Mouse (Mus musculus) intestine, embryonic 16.5 days (tissue): ENCODE measurements at regions not wholly inside any gene's neighbourhood (a gene's known extent, or its start where the extent isn't known, plus 50 kb on each side); places are given as distances from the start of the nearest gene placed in this dataset.
A peak's percentile ranks its signal among the peaks of the same experiment; 100 is the strongest.

Experiments used
- ATAC-seq: fragments of 200-750 bp; cut with Nextera tagmentation; 2 replicates; pipeline ENCODE4 v1.8.0; 2017; ENCODE audit warnings: moderate TSS enrichment, moderate library complexity
- H3K27ac ChIP-seq: fragments of 300-500 bp; sonication (generic); 2 replicates; pipeline ENCODE4 v1.5.1; 2014; ENCODE audit warnings: mild to moderate bottlenecking, low read length
- H3K27me3 ChIP-seq: fragments of 300-500 bp; sonication (generic); replicated peaks from 2 replicates; pipeline ENCODE4 v1.6.1; 2014; ENCODE audit warnings: low read length, control low read depth, mixed read lengths; ENCODE audit not compliant: control insufficient read depth, insufficient read depth
- H3K36me3 ChIP-seq: fragments of 300-500 bp; sonication (generic); 2 replicates; pipeline ENCODE4 v1.6.1; 2014; ENCODE audit warnings: low read length, control low read depth; ENCODE audit not compliant: control insufficient read depth, insufficient read depth
- H3K4me1 ChIP-seq: fragments of 300-500 bp; sonication (generic); 2 replicates; pipeline ENCODE4 v1.6.1; 2014; ENCODE audit warnings: low read length, control low read depth, mixed read lengths; ENCODE audit not compliant: control insufficient read depth, insufficient read depth
- H3K4me2 ChIP-seq: fragments of 300-500 bp; sonication (generic); 2 replicates; pipeline ENCODE4 v1.6.1; 2014; ENCODE audit warnings: low read depth, low read length, control low read depth
- H3K4me3 ChIP-seq: fragments of 300-500 bp; sonication (generic); 2 replicates; pipeline ENCODE4 v1.5.1; 2014; ENCODE audit warnings: mild to moderate bottlenecking, low read length
- H3K9ac ChIP-seq: fragments of 300-500 bp; sonication (generic); 2 replicates; pipeline ENCODE4 v1.6.1; 2014; ENCODE audit warnings: low read depth, low read length
- H3K9me3 ChIP-seq: fragments of 300-500 bp; sonication (generic); 2 replicates; pipeline ENCODE4 v1.6.1; 2016; ENCODE audit warnings: low read length, control low read depth; ENCODE audit not compliant: control insufficient read depth
- WGBS: fragments of 180-500 bp; shearing (Covaris S2); extraction: QIAGEN DNeasy Blood & Tissue Kit; methylation state at CpG from one replicate; pipeline ENCODE4 v1.1.7; 2014; 5-methylcytosine and 5-hydroxymethylcytosine counted together

GRCm38 (mm10) chr15:36864046-36864445 is 143.5 kb downstream of the Zfp706 start:
- 59% methylated on average over 2 of the region's 2 CpGs for WGBS

DNA sequence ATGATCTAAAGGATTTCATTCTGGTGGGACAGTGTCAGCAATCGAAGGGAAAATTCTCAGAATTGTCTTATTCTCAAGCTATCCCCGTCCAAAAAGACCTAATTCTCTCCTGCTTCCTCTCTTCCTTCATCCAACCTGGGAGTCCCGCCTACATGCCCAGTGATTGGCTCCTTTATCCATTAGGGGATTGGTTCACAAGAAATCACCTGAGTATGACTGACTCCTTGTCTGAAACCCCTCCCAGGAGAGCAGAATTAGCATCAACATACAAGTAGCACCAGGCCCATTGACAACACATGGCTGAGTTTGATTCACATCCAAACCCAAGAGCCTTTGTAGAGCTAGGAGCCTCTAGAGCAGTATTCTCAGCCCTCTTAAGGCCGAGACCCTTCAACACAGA is 148.9 kb downstream of the Zfp706 start:
- H3K4me1 ChIP-seq: peaks cover 6% of the 10 kb centered on the region; the same call in 1 of the 2 replicates
- no peak overlapping the region for H3K4me2 ChIP-seq
- no peaks in the 10 kb centered on the region for H3K36me3 ChIP-seq
- no peak for ATAC-seq
- H3K9ac ChIP-seq: no peak overlapping the region
- no peak overlapping the region for H3K4me3 ChIP-seq
- no peak overlapping the region for H3K27ac ChIP-seq
- H3K9me3 ChIP-seq: no peaks in the 10 kb centered on the region
- no peaks in the 10 kb centered on the region for H3K27me3 ChIP-seq
- WGBS: 80% methylated on average over 4 of the region's 4 CpGs

More at GRCm38 (mm10) chr15:36864046-36864445, 143.5 kb downstream of the Zfp706 start:
- Histone ChIP-seq H3K9ac (no peak overlapping the region), H3K4me1 (no peaks in the 10 kb centered on the region), H3K27ac (no peak overlapping the region), H3K4me2 (no peak overlapping the region), H3K4me3 (no peak overlapping the region), H3K9me3 (no peaks in the 10 kb centered on the region), H3K27me3 (no peaks in the 10 kb centered on the region), H3K36me3 (no peaks in the 10 kb centered on the region)
- no peak for ATAC-seq

- Histone ChIP-seq H3K4me1 (peaks cover 8% of the 10 kb centered on the region; the same call in 1 of the 2 replicates), H3K36me3 (no peaks in the 10 kb centered on the region), H3K4me3 (no peak overlapping the region), H3K27ac (no peak overlapping the region), H3K9ac (no peak overlapping the region), H3K4me2 (no peak overlapping the region), H3K27me3 (no peaks in the 10 kb centered on the region), H3K9me3 (no peaks in the 10 kb centered on the region)
- 100% methylated on average over 1 of the region's 1 CpGs for WGBS
- ATAC-seq: no peak
Observed at GRCm38 (mm10) chr15:36857622-36858021, 150.0 kb downstream of the Zfp706 start.

GRCm38 (mm10) chr15:36855550-36856131 is 151.9 kb downstream of the Zfp706 start:
- H3K4me3 ChIP-seq: no peak overlapping the region
- WGBS: 75% methylated on average over 7 of the region's 7 CpGs
- no peaks in the 10 kb centered on the region for H3K36me3 ChIP-seq
- H3K9me3 ChIP-seq: no peaks in the 10 kb centered on the region
- no peak for ATAC-seq
- peaks cover 17% of the 10 kb centered on the region for H3K4me1 ChIP-seq
- no peak overlapping the region for H3K4me2 ChIP-seq
- no peaks in the 10 kb centered on the region for H3K27me3 ChIP-seq
- no peak overlapping the region; the same call in 1 of the 2 replicates for H3K27ac ChIP-seq
- H3K9ac ChIP-seq: no peak overlapping the region

- no peaks in the 10 kb centered on the region for H3K27me3 ChIP-seq
- no peaks in the 10 kb centered on the region for H3K36me3 ChIP-seq
- H3K9me3 ChIP-seq: no peaks in the 10 kb centered on the region
- no peak overlapping the region for H3K9ac ChIP-seq
- H3K4me3 ChIP-seq: no peak overlapping the region
- H3K27ac ChIP-seq: no peak overlapping the region
- H3K4me2 ChIP-seq: no peak overlapping the region
- no peak for ATAC-seq
- H3K4me1 ChIP-seq: peaks cover 17% of the 10 kb centered on the region
- 44% methylated on average over 6 of the region's 6 CpGs for WGBS
Observed at GRCm38 (mm10) chr15:36854900-36855321, 152.7 kb downstream of the Zfp706 start.

DNA sequence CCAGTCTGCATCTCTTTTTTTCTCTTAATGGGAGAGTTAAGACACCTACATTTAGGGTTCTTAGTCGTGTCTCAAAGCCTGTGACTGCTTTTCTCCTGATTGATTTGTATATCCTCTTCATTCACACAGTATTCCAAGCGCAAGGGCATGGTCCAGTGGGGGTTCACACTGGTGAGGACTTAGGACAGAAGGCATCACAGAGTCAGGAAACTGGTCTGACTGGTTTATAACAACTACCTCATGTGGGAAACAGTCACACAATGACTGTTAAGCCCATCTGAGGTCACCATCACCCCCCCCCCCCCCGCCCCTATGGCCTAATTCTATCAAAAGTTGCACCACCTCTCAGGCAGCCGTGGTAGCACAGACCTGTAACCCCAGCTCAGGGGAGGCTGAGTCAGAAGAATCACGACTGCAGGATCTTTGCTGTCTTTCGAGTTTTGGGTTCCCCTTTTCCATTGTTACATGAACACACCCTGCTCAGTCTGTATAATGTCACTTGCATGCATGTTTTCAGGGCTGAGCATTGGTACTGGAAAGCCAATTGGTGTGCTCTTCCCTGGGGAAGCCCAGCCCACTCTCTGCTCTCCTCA is 155.2 kb downstream of the Zfp706 start:
- no peaks in the 10 kb centered on the region for H3K9me3 ChIP-seq
- no peak overlapping the region for H3K4me3 ChIP-seq
- H3K4me1 ChIP-seq: peaks cover 17% of the 10 kb centered on the region
- H3K4me2 ChIP-seq: no peak overlapping the region
- no peak overlapping the region for H3K9ac ChIP-seq
- peak; percentile 92 for ATAC-seq
- 41% methylated on average over 6 of the region's 6 CpGs for WGBS
- no peaks in the 10 kb centered on the region for H3K27me3 ChIP-seq
- H3K36me3 ChIP-seq: no peaks in the 10 kb centered on the region
- 0 out of 2 replicates have a peak overlapping the region, but pooled peaks have one; percentile 24 for H3K27ac ChIP-seq

DNA sequence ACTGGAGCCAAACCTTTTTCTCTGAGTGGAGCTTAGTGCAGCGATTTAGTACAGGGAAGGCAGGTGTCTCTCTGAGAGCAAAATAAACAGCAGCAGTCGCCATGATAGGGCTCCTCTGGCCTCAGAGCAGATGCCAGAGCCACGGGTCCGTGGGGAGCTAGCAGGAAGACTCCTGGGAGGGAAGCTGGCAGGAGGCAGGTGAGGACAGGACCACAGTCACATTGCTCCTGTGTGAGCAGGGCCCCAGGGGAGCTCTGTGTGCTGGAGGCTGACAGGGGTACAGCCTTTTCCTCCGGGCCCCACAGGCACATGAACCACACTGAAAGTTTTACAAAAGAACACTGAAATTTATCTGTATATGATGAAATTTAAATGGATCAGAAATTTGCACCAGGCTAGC is 159.3 kb downstream of the Zfp706 start:
- H3K27ac ChIP-seq: no peak overlapping the region

DNA sequence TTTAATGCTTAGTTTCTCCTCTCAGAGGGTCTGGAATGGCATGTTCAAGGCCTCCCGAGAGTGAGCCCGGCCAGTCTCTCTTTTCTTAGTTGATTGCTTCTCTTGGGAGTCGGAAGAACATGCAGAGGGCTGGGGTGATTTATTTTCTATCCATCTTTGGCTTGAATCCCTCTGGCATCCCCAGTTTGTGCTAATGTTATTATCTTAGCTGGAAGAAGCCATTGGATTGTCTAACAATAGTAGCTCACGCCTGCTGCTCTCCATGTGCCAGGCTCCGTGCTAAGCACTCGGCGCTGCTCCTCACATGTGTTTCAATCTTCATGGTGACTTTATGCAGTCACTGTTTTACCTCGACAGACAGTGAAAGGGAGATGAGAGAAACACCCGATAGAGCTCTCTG is 160.8 kb downstream of the Zfp706 start:
- H3K9ac ChIP-seq: no peak overlapping the region
- WGBS: 63% methylated on average over 9 of the region's 9 CpGs

More for the DNA sequence above, 159.3 kb downstream of the Zfp706 start:
- no peaks in the 10 kb centered on the region for H3K36me3 ChIP-seq
- no peak overlapping the region for H3K9ac ChIP-seq
- no peak overlapping the region for H3K4me2 ChIP-seq
- H3K4me3 ChIP-seq: no peak overlapping the region
- ATAC-seq: no peak
- 42% methylated on average over 5 of the region's 5 CpGs for WGBS
- no peaks in the 10 kb centered on the region for H3K9me3 ChIP-seq
- peaks cover 14% of the 10 kb centered on the region for H3K4me1 ChIP-seq
- H3K27me3 ChIP-seq: no peaks in the 10 kb centered on the region

More for the DNA sequence above, 160.8 kb downstream of the Zfp706 start:
- no peaks in the 10 kb centered on the region for H3K36me3 ChIP-seq
- peak overlapping the region; percentile 15; the same call in 1 of the 2 replicates for H3K27ac ChIP-seq
- no peaks in the 10 kb centered on the region for H3K9me3 ChIP-seq
- no peak overlapping the region for H3K4me2 ChIP-seq
- H3K27me3 ChIP-seq: no peaks in the 10 kb centered on the region
- peaks cover 15% of the 10 kb centered on the region for H3K4me1 ChIP-seq
- no peak for ATAC-seq
- no peak overlapping the region for H3K4me3 ChIP-seq
